Mouse (Mus musculus) NIH3T3 (cell line): ENCODE results near the gene Gpr146.

Experiments
- DNase-seq: peaks from one replicate; pipeline ENCODE4 v3.0.0-alpha.2; 2012; ENCODE audit warnings: low read depth

Gene Gpr146

DNA sequence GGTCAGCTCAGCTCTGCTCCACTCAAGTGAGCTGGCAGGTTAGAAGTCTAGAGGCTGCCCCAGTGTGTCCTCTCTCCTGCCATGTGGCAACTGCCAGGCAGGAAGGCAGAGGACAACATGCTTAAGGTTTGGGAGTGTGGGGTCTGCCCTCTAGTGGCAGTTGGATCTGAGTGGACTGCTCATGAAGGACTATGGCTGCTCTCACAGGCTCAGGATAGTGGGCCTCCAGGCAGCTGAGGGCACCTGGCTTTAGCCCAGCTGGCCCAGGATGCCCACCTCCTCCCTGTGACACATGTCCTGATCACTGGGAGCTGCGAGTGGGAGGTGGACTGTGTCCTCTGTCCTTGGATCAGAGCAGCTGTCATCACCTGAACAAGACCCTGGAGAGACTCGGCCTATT is 18.8 kb upstream of the Gpr146 start:
- peak; percentile 72 for DNase-seq

DNA sequence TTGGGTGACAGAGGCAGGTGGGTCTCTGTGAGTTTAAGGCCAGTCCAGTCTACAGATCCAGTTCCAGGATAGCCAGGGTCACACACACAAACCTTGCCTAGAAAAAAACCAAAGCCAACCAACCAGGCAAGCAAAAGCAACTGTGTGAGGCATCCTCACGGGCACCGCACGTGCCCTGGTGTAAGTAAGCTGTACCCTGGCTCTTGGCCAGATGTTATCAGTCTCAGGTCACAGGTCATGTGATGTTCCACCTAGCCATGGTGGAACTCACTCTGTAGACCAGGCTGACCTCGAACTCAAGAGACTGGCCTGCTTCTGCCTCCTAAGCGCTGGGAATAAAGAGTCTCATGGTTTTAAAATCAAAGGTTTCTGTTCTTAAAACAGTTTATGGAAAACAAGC is 18.3 kb upstream of the Gpr146 start:
- DNase-seq, result no peak

DNA sequence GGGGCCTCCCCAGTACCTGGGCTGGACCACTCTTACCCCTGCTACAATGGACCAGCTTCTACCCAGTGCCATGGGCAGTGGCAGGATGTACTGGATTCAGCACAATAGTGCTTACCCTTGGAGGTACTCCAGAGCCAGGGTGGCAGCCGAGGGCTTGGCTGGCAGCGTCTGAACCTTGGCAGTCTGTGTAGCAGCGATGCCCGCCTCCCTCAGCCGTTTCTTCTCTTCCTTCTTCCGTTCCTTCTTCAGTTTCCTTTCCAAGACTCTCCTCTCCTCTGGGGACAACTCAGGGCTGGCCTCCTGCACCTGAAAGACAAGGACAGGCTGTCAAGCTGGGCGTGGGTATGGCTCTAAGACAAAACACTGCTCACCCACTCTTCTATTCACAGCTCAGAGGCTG is 13.6 kb upstream of the Gpr146 start:
- no peak for DNase-seq

DNA sequence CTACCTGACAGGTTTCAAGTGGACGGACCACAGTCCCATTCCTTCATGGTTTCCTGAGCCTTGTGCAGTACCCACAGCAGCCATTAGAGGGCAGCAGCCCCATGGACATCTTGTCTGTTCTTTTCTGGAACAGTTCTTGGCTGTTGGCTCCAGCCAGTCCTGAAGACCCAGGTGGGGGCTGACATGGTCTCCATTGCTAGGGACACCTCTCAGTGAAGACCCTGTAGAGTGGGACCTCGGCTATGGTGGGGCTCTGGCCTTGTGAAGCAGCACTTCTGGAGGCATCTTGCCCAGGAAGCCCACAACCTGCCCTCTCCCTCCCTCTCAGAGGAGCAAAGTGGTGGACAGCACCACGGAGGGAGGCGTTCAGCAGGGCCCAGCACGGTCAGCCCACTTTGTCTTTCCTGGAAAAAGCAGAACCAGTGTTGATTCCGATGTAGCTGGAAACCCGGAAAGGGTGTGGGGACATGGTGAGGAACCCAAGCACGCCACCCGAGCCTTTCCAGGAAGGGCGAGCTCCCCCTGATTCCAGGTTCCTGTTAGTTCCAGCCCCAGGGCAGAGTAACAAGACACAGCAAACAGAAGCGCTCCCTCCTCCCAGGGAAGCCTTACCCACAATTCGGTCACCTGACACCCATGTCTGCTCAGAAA is 13.1 kb upstream of the Gpr146 start:
- peak; percentile 93 for DNase-seq

DNA sequence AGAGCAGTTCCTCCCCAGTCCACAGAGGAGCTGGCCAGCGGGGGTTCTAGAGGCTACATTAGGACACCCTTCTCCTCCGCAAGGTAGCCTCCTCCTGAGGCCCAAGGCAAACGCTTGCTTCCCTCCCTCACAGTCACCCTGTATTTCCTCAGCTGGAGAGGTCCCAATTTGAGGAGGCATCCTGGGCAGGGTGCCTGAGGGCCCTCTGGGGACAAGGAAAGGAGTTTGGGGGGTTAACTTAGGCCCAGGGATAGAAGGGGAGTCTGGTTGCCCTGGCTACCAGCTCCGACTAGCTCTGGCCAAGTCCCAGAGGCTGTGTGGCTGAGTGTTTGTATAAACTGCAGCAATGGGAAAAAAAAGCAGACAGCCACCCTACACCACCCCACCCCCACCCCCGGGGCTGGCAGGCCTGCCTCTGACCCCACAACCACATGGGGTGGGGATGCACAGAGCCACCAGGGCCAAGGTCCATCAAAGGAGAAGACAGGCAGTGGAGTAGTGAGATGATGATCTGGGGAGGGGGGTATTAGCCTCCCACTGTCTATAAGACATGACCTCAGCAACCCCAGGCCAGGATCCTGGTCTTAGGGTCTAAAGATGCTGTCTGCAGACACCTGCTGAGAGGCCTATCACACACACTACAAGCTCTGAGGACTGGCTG is 12.5 kb upstream of the Gpr146 start:
- DNase-seq, result peak; percentile 79

DNA sequence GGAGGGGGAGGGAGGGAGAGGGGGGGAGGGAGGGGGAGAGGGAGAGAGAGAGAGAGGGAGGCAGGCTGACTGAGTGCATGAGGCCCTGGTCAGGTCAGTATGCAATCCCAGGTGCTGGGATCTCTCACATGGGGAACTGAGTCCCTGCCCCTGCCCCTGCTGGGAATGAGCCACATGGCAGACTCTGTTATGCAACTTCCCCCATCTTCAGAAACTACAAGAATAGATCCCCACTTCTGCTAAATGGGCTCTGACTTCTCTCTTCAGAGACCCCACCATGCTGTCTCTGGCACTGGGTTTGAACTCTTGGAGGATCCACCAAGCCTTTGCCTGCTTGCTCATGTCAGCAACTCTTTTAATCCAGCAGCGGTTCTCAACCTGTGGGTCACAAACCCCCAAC is 11.7 kb upstream of the Gpr146 start:
- no peak for DNase-seq

DNA sequence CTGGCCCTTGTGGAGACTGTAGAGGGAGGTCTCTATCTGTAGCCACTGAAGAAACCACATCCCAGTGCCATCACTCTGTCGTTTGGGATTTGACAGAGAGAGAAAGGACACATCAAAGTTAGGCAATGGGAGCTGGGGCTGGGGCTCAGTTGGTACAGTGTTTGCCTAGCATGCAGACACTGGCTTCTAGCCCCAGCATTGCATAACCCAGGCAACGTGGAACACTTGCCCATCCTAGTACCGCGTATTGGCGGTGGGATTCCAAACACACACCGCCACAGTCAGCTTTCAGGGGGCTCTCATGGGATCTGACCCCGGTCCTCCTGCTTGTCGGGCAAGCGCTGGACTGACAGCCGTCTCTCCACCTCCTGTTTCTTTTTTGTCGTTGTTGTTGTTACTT is 11.0 kb upstream of the Gpr146 start:
- DNase-seq, result peak; percentile 32

DNA sequence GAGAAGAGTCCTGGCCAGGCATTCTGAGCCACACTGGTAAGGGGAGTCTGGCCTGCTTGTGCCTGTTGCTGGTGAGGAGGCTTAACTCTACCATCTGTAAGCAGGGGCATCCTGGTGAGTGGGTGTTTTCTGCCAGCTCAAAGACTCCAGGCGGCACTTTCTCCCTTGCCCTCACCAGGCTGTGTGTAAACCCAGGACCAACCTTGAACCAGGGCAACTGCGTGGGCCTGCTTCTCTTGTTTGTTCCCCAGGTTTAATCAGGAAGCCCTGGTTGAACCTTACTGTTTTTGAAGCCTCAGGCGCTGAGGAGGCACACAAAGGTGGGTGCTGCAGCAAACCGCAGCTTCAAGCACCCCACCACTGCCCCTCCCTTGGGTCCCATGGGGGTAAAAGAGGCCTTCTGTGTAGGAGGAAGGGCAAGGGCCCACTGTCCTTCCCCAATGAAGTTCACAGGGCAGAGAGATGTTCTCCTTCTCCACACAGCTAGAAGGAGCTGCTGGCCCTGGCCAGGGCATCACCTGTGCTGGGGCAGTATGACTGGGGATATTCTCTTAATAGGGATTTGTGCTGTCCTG is 9.5 kb upstream of the Gpr146 start:
- no peak for DNase-seq

DNA sequence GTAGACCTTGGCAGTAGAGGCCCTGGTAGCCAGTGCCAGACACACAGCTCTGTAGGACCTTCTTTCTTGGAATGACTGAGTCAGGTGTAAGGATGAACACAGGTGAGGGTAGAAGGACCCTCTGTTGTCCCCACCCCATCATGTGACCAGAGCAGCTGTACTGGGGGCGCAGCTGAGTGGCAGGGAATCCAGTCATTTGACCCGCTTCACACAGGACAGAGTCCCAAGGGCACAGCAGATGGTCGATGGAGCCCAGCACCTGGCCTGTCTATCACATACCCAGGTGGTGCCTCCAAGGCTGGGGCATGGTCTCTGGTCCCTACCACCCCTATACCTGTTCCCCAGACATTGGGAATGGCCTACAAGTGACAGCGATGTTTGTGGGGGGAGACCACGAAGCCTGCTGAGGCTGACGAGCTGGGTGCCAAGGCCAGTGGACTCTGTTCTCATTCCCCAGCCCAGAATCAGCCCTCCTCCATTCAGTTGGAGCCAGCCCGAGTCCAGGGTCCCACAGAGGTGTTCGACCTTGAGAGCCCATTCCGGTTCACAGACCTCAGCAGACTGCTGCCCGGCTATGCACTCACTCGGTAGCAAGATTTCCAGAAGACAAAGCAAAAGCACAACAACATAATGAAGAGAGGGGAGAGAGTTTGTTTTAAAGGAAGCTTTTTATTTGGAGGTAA is 8.7 kb upstream of the Gpr146 start:
- DNase-seq, result no peak

DNA sequence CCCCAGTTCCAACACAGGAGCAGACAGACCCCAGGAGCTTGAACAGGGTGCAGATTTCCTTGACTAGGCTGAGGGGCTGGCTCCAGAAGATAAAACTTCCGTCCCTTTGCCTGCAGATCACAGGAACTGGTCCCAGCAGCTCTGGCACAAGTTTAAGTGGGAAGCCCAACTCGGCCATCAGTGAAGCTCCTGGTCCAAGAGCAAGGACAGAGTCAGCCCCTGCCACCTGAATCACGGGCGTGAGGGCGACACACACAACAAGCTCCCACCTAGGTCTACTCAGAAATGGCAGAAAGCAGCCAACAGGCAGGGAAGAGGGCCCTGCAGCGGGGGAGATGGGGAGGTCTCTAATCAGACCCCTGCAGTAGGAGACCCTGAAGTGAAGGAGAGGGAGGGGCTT is 7.2 kb upstream of the Gpr146 start:
- DNase-seq, result no peak

DNA sequence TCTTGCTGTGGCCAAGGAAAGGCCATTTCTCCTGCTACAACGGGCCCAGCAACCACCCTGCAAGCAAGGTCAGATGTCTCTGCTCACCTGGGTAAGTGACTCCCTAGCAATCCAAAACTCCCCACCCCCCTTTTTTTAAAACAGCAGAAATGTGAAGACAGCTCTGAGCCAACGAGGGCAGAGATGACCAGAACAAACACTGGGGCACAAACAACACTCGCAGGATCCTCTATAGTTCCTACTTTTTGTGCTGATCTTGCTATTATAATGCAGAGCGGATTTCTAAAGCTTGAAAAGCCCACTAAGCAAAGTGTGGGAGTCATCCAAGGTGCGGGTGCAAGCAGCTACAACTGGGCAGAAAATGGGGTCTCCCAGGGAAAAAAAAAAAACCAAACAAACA is 6.4 kb upstream of the Gpr146 start:
- DNase-seq, result no peak

DNA sequence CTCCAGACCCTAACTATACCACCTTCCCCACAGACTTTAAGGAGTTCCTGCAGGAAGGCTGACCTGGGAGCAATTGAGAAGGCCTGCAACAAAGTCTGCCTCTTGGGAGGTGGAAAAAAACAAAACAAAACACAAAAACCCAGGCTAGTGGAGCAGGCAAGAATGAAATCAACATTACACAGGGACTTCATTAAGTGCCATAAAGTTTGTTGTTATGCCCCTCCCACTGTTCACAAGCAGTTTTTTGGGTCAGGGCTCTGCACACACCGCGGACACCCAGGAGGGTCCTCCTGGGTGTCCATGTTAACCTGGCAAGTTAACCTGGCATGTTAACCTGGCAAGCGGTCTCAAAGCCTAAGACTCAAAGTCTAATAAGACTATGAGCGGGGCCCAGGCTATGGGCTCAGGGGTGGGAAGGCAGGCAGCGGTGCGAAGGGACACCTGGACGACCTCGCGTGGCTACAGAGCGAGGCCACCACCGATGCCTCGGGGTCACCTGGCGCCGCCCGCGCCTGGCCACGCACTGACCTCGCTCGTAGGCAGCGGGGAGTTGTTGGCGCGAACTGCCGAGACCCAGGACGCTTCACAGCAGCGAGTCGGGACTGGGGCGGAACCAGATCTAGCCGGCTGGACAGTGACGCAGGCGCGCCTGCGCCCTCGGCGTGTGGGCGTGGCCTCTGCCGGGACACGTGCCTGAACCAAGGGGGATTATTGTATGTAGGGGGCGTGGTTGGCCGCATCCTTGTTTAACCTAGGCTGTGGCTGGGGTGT is 5.7 kb upstream of the Gpr146 start:
- DNase-seq, result peak; percentile 98

DNA sequence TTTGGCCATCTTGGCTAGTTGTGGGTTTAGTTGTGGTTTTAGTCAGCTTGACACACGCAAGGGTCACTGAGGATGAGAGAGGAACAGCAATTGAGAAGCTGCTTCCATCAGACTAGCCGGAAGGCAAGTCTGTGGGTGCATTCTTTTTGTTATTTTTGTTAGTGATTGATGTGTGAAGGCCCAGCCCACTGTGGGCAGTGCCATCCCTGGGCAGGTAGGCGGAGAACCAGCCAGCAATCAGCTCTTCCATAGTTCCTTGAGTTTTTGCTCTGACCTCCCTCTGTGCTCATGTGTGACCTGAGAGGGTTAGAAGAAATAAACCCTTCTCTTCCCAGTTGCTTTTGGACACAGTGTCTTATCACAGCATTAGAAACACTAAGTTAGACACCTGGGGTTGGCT is 4.4 kb upstream of the Gpr146 start:
- DNase-seq, result no peak

DNA sequence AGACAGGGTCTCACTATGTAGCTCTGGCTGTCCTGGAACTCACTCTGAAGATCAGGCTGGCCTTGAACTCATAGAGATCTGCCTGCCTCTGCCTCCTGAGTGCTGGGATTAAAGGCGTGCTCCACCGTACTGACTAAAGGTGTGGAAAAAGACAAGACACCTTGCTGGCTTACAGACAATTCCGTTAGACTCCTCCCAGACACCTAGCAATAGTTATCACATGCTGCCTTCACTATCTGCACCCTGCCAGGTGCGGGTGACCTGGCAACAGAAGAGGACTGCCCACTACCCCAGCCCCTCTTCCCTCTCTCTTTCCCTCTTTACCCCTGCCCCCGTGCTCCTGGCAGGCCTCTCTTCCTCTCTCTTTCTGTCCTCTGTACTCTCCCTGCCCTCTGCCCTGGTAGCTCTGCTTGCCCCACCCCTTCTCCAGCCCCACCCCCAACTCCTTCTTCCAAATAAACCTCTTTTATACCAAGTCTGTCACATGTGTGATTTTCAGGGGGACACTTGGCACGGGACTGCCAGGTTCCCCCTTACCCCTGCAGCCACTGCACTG is 3.5 kb upstream of the Gpr146 start:
- DNase-seq, result no peak

DNA sequence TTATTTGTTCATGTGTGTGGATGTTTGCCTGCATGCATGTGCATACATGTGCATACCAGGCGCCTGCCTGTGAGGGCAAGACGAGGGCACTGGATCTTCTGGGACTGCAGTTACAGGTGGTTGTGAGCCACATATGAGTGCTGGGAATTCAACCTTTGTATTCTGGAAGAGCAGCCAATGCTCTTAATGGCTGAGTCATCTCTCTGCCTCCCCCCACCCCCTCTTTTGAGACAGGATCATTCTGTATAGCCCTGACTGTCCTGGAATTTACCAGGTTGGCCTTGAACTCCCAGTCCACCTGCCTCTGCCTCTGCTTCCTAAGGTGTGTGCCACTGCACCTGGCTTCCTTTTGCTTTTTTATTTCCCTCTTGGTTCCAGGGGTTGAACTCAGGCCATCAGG is 2.7 kb upstream of the Gpr146 start:
- peak; percentile 43 for DNase-seq

DNA sequence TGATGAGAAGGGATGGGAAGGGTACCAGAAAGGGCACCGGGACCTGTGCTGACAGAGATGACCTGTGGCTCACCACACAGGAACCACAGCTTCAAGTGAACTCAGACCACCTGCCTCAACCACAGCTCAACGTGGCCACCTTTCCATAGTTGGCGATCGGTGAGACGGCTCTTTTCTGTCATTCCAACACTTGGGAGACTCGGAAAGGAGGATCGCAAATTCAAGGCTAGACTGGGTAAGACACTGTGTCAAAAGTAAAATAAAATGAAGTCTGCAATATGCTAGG is 717 bp downstream of the Gpr146 start:
- no peak for DNase-seq

DNA sequence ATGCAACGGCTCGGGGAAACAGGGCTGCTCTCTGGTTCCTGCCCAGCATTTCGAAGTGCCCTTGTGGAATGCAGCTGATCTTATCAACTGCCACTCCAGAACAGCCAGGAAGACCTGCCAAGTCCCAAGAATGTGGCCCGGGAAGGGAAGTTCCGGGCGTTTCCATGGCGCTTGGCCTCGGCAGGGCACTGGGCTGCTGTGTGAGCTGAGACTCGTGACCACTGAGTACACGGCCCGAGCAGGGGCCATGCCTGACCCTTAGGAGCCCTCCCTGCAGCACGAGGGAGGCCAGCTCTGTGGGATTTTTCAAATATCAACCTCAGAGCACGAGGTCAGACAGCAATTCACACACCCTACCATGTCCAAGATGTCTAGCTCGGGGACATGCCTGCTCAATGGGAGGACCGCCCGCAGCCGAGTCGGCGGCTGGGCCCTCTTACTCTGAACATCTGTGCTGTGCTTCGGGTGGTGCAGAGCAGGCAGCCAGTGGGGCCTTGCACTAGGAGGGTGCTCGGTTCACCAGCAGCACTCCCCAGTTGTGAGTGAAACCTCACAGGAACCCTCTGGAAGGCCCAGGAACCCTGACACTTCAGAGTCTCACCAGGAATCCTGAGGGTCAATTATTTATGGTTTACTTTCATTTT is 1.6 kb downstream of the Gpr146 start:
- DNase-seq, result peak; percentile 76

DNA sequence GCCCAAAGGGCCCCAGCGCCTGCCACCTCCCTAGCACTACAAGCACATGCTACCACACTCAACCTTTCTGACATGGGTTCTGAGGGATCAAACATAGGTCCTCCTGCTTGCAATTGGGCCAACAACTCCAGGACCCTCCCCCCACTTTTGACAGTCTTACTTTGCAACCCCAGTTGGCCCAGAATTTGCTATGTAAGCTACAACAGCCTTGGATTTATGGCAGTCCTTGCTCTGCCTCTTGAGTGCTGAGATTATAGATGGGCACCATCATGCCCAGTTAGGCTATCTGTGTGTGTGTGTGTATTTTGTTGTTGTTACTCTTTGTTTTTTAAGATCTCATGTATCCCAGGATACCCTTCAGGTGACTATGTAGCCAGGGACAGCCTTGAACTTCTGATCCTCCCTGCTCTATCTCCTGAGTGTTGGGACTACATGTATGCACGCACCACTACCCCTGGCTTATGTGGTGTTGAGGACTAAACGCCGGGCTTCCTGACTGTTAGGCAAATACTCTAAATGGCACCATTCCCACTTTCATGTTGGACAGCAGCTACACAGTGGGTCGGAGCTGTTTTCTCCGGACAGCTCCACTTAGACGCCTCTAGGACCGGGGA is 2.4 kb downstream of the Gpr146 start:
- DNase-seq, result no peak

DNA sequence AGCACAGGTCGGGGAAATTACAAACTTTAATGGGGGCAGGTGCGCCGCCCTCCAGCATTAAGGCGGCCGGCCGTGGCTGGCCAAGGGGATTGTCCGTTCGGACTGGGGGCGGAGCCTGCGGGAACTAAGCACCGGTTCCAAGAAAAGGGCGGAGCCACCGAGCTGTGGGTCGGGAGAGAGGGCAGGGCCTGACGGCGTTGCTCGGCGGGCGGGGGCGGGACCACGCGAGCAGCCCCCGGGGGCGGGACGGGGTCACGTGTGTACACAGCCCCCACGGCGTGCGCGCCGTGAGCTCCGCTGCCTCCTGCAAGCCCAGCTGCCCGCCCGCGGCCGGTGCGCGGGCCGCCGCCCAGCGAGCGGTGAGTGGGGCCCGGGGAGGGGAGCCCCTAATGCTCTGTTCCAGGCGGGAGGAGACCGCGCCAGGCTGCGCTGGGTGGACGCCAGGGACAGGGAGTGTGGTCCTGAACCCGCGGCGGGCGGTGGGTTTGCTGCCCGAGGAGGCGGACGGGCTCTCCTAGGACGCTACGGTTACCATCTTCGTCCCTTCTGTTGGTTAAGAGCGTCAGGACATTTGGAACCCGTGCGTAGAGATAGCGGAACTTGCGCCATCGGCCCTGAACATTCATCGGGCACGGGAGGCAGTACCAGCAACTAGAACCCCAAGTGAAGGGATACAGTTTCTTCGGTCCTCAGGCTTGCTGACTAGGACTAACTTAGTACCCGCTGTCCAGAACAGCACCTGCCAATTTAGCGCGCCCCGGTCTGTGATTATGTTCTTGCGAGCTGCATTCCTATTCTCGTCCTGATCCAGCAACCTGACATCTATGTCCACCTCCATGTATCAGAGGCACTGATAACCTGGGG is 3.1 kb downstream of the Gpr146 start:
- DNase-seq, result peak; percentile 97
